Mouse (Mus musculus): Measurements from ENCODE around the gene Usp40.
A peak's percentile ranks its signal among the peaks of the same experiment; 100 is the strongest.
"Not testable (repeated sequence)": the region's sequence is repeated elsewhere in the genome, so short reads cannot be mapped to it uniquely, and the experiment has no call there.

Usp40 gene

GRCm38 (mm10) chr1:88008211-88008697 lies at the start of gene Usp40:
TSS of gene Usp40 (minus strand) at chr1:88008551.
- peak; percentile 76 to 83 for DNase-seq (ENCODE audit: low spot score in 2 of 2)

DNA sequence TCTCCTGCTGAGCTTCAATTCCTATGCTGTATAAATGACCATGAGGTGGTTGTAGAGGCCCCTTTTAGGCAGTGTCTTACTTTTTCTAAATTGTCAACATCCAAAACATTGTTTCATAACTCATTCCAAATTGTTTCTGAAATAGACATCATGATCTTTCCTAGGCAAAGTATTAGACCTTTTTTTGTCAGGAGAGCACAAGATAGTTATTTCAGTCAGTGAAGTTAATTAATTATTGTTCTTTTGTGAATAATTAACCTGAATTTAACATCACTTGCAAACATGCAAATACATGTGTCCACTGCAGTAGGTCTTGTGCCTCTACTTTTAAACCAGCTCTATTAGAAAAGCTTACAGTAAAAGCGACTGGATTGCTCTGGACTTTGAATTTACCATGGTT lies 46.7 kb upstream of the Usp40 start, which contains the start of gene Ugt1a10:
Gene Ugt1a10 (plus strand): TSS at position 301 of the 400 bp plus-strand sequence.
- DNase-seq (ENCODE audit: low spot score in 2 of 2): no peak

DNA sequence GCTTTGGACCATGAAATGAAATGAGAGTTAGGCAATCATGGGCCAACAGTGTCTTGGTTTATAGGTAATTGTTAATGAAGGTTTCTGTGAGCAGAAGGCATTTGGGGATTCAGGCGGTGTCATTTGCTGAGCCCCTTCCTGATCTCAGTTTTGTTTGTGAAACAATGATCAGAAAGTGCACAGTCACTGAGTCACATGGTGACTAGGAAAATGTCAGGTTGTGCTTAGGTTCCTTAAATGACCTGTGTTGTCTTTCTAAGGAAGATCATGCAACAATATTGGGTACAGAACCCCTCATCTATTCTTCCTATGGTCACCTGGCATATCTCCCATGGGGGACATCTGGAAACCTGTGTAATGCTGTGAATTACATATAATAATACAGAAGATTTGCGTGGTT lies 39.1 kb upstream of the Usp40 start:
- not testable (repeated sequence) for DNase-seq (ENCODE audit: low spot score in 2 of 2)

- not testable (repeated sequence) for DNase-seq (ENCODE audit: low spot score in 2 of 2)
These were observed 36.6 kb upstream of the Usp40 start for GRCm38 (mm10) chr1:88044832-88045437.

DNA sequence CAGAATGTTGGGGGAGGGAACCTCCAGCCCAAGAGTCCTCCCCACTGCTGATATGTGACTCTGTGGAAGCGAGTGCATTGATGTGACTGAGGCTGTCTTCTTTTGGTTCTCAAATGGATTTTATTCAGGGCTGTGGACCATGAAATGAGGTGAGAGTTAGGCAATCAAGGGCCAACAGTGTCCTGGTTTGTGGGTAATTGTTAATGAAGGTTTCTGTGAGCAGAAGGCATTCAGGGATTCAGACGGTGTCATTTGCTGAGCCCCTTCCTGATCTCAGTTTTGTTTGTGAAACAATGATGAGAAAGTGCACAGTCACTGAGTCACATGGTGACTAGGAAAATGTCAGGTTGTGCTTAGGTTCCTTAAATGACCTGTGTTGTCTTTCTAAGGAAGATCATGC lies 34.7 kb upstream of the Usp40 start:
- DNase-seq (ENCODE audit: low spot score in 2 of 2): not testable (repeated sequence)

GRCm38 (mm10) chr1:88025244-88025643 lies 16.9 kb upstream of the Usp40 start:
- DNase-seq (ENCODE audit: low spot score in 2 of 2): not testable (repeated sequence)

DNA sequence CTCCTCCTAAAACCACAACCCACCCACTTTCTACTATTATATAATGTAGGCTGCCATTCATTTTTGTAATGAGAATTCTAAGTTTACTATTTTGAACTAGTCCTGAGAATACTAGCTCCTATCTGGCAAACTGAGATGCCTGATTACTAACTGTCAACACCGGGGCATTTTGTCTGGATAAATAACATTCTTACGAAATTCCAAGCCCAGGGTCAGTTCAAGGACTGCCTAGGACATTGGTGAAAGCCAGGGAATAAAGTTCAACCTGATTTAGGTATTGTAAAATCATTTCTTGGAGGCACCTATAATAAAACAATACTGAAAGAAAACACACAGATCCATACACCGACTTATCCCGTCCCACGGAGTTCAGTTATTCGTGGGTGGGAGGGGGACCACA lies 7.0 kb upstream of the Usp40 start:
- no peak for DNase-seq (ENCODE audit: low spot score in 2 of 2)

DNA sequence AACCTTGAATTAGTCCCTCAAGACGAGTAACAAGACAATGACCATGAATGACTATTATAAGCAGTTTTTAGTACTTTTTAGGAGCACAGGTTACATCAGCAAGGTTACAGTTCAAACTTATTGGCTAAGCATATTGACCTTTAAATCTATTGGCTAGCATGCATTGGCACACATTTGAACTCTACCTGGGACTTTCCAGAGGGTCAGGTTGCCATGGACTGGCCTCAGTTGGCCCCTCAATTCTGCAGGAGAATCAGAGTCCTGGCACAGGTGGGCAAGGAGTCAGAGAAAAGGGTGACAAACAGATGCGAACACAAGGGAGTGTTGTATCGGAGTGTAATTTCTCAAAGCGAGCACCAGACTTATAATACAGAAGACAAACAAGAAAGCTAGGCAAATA lies 6.3 kb upstream of the Usp40 start:
- no peak for DNase-seq (ENCODE audit: low spot score in 2 of 2)

DNA sequence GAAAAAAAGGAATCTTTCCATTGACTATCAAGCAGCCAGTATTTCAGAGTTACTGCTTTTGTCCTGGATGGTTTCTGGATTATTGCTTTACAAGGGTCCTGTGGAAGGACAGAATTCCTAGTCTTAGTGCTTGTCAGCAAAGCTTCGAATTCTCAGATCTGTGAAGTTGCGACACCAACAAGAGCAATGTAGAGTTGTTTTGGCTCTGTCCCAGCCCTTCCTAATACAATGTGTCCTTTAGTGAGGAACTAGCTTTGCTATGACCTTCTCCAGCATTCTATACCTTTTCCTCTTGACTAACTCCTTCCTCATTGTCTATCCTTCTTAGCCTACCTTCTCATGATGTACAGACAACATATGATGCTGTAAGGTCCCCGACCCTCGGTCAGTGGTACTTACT lies 5.8 kb upstream of the Usp40 start:
- DNase-seq (ENCODE audit: low spot score in 2 of 2): no peak

DNA sequence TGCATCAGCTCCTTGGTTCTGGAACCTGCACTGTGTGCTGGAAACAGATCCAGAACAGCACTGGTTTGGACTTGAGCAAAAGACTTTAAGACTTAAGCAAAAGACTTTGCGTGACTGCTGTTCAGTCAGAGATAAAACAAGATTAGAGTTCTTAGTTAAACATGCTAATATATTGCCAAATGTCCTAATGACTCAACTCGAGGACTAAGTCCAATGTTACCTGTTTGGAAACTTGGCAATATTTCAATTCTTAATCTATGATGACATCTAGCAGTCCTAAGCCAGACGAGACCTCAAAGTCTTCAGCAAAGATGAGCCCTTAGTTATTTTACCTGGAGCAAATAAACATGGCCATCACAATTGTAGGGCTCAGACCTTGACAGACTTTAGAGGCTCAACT lies 5.4 kb upstream of the Usp40 start:
- DNase-seq (ENCODE audit: low spot score in 2 of 2): no peak

DNA sequence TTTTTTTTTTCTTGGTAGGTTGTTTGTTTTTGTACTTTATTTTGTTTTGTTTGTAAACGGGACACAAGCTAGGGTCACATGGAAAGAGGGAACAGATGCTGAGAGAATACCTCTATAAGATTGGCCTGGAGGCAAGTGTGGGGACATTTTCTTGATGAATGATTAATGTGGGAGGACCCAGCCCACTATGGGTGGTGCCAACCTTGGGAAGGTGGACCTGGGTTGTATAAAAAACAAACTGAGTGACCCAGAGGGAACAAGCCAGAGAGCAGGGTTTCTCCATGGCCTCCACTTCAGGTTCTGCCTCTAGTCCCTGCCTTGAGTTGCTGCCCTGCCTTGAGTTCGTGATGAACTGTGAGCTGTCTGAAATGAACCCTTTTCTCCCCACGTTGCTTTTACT lies 1.2 kb upstream of the Usp40 start:
- DNase-seq (ENCODE audit: low spot score in 2 of 2): no peak

DNA sequence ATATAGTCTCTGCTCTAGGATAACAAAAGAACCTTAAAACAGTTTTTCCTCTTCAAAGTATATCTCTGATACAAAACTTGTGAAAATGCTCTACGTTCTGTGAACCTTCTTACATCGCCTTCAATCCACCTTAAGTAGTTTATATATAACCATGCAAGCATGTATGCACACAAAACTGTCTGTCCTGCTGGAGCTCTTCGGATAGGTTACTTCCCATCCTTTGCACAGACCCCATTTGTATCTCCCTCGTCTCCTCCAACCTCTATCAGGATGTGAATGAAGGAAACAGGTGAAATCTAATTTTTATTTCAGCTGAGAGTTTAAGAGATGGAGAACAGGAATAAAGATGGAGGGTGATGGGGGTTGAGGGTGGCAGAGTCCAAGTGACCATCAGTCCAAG lies 384 bp upstream of the Usp40 start:
- no peak for DNase-seq (ENCODE audit: low spot score in 2 of 2)

DNA sequence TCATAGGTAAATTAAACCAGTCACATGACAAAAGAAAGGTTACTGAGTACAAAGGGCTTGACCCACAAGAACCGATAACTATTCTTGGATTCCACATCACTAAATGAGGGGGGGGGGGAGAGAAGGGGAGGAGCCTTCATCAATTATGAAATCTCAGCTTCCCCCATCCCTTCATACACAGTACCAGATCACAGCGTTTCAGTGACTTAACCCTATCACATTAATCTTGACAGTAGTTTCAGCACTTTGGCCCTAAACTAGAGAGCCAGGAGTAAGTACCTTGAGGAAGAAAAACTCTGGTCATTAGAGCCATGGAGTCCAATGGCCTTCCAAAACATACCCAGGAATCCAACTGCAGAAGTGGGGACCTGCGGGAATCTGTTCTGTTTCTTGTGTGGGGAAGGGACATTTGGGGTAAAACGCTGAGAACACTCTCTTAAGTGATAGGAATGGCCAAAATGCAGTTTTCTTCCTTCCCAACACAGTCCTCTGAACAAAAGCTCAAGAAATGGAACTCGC lies 600 bp downstream of the Usp40 start:
- DNase-seq (ENCODE audit: low spot score in 2 of 2): no peak

DNA sequence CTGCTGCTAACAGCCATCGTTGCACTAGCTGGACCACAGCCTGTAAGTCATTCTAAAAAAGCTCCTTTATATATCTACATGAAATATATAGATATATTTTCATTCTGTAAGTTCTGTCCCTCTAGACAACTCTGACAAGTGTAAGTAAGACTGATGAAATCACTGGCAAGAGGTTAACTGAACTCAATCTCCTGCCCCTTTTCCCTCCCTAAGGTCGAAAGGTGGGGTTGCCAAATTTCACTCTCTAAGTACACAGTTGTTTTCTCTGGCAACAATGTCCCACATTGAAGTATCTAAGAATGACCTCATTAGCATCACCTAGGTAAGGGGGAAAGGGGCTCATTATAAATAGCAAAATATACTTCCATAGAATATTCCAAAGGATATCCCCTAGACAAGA lies 15.6 kb downstream of the Usp40 start:
- no peak for DNase-seq (ENCODE audit: low spot score in 2 of 2)

- DNase-seq (ENCODE audit: low spot score in 2 of 2): peak; percentile 17 to 23
These were observed 26.1 kb downstream of the Usp40 start for GRCm38 (mm10) chr1:87982291-87982690.

- DNase-seq (ENCODE audit: low spot score in 2 of 2): no peak
These were observed 38.0 kb downstream of the Usp40 start for GRCm38 (mm10) chr1:87970381-87970780.

DNA sequence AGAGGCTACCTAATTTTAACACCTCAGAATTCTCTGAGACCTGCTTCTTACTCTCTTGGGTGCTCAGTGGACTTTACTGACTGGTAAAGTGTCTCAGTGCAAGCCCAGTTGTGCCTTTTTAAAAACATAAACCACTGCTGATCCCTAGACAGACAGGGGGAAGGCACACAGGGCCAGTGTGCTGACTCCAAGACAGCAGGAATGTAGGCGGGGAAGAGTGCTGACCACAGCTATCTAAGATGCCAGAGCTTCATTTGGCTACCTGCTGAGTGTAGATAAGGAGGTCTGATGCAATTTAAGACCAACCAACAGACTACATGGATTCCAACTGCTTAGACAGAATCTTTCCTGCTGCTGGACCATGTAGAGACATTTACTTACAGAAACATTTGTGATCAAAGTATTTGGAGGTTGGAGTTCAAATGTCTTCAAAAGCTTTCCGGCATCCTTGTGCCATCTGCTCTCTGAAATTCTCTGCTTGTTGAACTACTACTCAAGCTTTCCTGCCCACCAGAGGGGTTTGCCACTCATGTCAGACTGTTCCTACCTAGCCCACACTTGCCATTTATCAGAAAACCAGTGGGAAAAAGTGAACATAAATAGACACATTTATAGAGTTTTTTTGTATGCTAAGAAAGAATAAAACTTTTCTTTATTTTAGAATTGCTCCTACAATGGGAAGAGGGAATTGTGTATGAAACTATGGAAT lies 46.7 kb downstream of the Usp40 start:
- DNase-seq (ENCODE audit: low spot score in 2 of 2): no peak

GRCm38 (mm10) chr1:87960752-87961151 lies 47.6 kb downstream of the Usp40 start:
- DNase-seq (ENCODE audit: low spot score in 2 of 2): no peak

- DNase-seq (ENCODE audit: low spot score in 2 of 2): no peak
These were observed 48.3 kb downstream of the Usp40 start for GRCm38 (mm10) chr1:87959998-87960431.

DNA sequence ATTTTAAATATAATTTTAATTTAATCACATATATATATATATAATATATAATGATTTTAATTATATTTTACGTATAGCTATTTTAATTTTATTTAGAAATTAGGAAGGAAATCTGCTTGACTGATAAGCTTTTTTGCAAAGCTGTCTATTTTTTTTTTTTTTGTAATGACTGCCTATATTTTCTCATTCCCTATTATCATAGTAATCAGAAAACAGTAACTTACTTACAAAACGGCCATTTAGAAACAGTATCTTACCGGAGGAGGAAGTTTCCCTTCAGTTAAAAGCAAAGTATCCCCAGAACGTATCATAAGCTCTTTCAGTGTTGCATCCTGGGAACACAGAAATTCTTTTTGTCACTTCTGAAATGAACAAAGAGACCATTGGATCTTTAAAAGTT lies 48.8 kb downstream of the Usp40 start:
- no peak for DNase-seq (ENCODE audit: low spot score in 2 of 2)

- DNase-seq (ENCODE audit: low spot score in 2 of 2): no peak
These were observed 49.4 kb downstream of the Usp40 start for GRCm38 (mm10) chr1:87958931-87959330.

GRCm38 (mm10) chr1:87953073-87953472 lies 55.3 kb downstream of the Usp40 start:
- DNase-seq (ENCODE audit: low spot score in 2 of 2): no peak

- DNase-seq (ENCODE audit: low spot score in 2 of 2): no peak
These were observed 56.7 kb downstream of the Usp40 start for GRCm38 (mm10) chr1:87951641-87952040.

Measured in right cerebral cortex, adult 2 months (tissue).